Mouse (Mus musculus) G1E-ER4 (cell line): ENCODE measurements around the gene Slc22a23. TPM values are rescaled to one million over a fixed set of nuclear protein-coding genes. Genes with fewer than 3 reads are reported as not detected.

Experiments used
- GATA1 ChIP-seq: IDR thresholded peaks from one replicate; pipeline ENCODE4 v1.8.0; 2012; ENCODE audit warnings: low read length, inconsistent platforms
- polyA plus RNA-seq: library from polyadenylated mRNA; stranded (reverse); fragments of >175 nt; gene quantifications from 2 replicates; pipeline ENCODE4 v1.2.3, GENCODE M21; 2012

Slc22a23 gene
- polyA plus RNA-seq, 1 experiment: 145 TPM

- TF ChIP-seq GATA1: no peak
These were observed 102.8 kb downstream of the Slc22a23 start for GRCm38 (mm10) chr13:34242211-34242610.

GRCm38 (mm10) chr13:34240087-34240428 lies 104.9 kb downstream of the Slc22a23 start:
- TF ChIP-seq GATA1: no peak

GRCm38 (mm10) chr13:34239371-34240086 lies 105.5 kb downstream of the Slc22a23 start:
- no peak for TF ChIP-seq GATA1

- no peak for TF ChIP-seq GATA1
These were observed 106.2 kb downstream of the Slc22a23 start for GRCm38 (mm10) chr13:34238646-34239290.

- TF ChIP-seq GATA1: no peak
These were observed 109.9 kb downstream of the Slc22a23 start for GRCm38 (mm10) chr13:34235056-34235455.

GRCm38 (mm10) chr13:34234439-34234838 lies 110.5 kb downstream of the Slc22a23 start:
- no peak for TF ChIP-seq GATA1

- no peak for TF ChIP-seq GATA1
These were observed 112.0 kb downstream of the Slc22a23 start for GRCm38 (mm10) chr13:34232992-34233391.

GRCm38 (mm10) chr13:34228905-34229304 lies 116.1 kb downstream of the Slc22a23 start:
- no peak for TF ChIP-seq GATA1

- no peak for TF ChIP-seq GATA1
These were observed 117.0 kb downstream of the Slc22a23 start for GRCm38 (mm10) chr13:34227720-34228661.

GRCm38 (mm10) chr13:34226940-34227339 lies 118.0 kb downstream of the Slc22a23 start:
- no peak for TF ChIP-seq GATA1

- no peak for TF ChIP-seq GATA1
These were observed 122.0 kb downstream of the Slc22a23 start for GRCm38 (mm10) chr13:34222985-34223384.

GRCm38 (mm10) chr13:34219728-34220127 lies 125.3 kb downstream of the Slc22a23 start:
- TF ChIP-seq GATA1: no peak

- TF ChIP-seq GATA1: no peak
These were observed 126.2 kb downstream of the Slc22a23 start for GRCm38 (mm10) chr13:34218776-34219175.

- no peak for TF ChIP-seq GATA1
These were observed 130.1 kb downstream of the Slc22a23 start for GRCm38 (mm10) chr13:34214855-34215254.

GRCm38 (mm10) chr13:34212735-34213212 lies 132.2 kb downstream of the Slc22a23 start:
- no peak for TF ChIP-seq GATA1

- TF ChIP-seq GATA1: no peak
These were observed 133.7 kb downstream of the Slc22a23 start for GRCm38 (mm10) chr13:34211261-34211775.
